Mouse (Mus musculus): ENCODE data around the gene Rasgrf2.

Rasgrf2 gene

DNA sequence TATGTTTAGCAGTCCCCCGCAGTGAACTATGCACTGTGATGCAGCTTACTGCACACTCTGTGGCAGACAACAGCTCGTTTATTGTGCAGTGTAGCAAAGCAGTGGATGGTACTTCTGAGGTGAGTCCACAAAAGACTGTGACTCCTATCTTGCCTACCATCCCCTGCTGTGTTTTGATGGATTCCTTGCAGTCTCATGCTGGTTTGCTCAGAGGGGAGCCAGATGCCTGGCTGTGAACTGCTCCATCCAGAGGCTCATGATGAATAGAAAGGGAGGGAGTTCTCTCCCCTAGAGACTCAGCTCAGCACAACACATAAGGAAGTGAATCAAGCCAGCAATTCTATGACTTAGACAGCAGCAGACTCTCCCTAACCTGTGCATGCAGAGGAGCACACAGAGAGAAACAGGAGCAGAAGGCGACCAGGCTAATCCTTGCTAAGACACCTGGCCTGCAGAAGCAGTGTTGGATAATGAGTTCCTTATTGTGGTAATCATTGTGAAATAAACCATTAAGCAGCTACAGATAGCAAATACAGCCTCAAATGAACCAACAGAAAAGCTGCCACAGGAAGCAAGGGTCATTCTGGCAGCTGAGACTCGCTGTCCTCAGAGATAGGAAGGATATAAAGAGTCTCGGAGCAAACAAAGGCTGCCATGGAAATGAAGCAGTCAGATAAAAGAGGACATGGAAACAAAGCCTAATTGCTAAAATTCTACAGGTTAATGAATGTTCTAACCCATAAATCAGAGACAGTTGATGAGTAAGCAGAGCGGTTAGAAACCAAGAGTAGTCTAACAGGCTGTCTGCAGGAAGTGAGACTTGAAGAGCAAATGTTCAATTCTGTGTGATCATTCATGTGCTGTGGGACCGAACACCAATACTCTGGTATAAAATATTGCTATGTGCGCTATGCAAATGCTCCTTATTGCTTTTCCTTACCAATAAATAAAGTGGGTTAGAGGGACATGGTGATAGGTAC lies 89.6 kb downstream of the Rasgrf2 start:
- DNase-seq (ENCODE audit: low spot score): no peak

DNA sequence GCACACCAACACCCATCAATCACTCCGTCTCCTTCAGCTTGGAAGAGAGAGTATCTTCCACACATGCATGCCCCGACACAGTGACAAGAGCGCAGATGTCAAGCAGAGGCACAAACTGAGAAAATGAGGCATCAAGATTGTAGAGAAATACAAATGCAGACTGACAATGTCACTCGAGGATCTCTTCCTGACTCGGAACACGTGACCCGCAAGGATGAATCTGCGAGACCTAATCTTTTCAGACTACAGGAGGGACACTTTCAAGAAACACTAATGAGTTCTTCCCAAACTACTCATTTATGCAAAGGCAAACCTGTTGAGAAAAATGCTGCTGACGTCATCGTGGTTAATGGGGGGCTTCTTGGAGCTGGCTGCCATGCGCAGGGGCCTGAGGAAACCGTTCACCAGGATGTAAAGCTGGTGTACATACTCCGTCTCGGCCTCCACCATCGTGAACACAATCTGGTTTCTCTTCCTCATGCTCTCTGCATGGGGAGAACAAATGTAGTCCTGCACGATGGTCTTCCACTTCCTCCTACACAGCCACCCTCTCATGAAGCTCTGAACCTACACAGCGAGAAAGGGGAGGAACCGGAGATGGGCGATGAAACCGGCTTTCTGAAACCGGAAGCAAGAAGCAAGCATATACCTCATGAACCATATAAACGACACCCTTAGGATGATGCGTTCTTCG lies 100.9 kb downstream of the Rasgrf2 start:
- DNase-seq (ENCODE audit: low spot score): no peak

DNA sequence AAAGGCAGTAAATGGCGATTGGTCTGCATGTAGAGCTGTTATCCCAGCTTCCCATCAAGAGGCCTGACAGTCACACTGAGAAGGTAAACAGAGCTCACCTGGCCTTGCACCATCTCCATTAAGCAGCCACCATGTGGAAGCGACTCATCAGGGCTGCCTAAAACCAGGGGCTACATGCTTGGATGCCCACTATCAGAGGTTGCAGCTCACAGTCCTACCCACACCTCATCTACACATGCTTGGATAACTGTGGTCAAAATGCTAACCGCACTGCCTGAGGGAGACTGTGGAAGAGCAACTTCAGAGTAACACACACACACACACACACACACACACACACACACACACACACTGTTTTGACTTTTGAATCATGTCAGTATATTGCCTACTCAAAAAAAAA lies 101.8 kb downstream of the Rasgrf2 start:
- no peak for DNase-seq (ENCODE audit: low spot score)

DNA sequence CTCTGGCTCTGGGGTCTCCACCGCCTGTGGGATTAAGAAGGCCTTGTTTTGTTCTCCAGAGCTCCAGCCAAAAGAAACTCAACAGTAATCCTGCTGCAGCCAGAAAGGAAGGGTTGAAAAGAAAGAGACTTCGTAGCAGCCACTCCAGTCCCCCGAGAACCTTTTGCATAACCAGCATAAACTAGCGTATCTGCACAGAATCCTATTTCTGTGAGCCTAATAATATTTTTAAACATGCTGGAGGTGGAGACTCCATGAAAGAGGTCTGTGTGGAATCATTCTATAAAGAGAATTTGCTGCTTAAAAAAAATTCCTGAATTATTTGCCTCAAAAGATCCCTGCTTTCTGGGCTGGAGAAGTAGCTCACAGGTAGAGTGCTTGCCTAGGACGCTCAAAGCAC lies 103.5 kb downstream of the Rasgrf2 start:
- no peak for DNase-seq (ENCODE audit: low spot score)

DNA sequence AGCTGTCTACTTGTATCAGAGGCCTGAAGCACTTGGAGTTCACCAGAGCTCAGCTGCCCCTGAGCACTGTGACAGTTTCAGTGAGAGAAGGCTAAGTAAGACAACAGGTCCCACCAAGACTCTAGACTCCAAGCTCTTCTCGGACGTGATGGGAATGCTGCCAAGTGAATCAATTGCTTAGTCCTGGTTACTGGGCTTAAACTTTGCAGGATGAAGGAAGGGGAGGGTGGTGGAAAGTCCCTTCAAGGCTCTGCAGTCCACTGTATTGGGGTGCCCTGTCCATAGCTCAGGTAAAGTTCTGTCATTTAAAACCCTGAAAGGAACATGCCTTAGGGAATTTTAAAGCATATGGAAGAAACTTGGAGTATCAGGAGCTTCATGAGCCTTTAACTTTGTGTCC lies 104.8 kb downstream of the Rasgrf2 start:
- no peak for DNase-seq (ENCODE audit: low spot score)

DNA sequence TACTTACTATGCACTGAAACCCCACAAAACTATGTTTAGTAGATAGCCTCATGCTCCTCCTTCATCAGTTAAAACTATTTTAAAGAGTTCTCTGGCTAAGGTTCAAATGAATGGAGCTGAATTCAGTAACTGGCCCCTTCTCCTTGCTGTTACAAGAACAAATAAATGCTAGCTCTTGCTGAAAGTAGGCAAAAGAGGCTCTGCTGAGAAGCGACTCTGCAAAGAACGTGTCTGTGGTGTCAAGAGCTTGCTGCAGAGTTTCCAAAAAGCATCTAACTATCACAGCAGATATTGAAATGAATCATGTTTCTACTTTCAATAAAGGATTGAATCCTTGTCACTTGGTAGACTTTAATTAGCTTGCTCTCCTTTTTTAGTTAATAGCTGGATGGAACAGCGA lies 106.3 kb downstream of the Rasgrf2 start:
- no peak for DNase-seq (ENCODE audit: low spot score)

DNA sequence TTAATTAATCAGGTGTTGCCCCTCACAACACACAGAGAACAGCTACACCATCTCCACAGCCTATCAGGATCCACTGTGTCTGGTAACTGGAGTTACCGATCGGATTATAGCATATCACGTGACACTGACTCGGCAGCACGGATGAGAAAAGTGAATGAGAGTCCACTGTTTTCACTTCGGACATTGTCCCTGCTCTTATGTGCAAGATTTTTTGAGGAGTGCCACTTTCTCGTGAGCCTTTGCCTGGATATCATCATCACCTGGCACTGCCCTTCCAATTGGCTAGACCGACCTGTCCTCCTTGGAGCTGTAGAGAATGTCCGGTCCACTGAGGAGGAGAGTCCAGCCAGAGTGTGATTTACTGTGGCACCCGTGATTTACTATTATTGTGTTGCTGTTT lies 109.3 kb downstream of the Rasgrf2 start:
- no peak for DNase-seq (ENCODE audit: low spot score)

DNA sequence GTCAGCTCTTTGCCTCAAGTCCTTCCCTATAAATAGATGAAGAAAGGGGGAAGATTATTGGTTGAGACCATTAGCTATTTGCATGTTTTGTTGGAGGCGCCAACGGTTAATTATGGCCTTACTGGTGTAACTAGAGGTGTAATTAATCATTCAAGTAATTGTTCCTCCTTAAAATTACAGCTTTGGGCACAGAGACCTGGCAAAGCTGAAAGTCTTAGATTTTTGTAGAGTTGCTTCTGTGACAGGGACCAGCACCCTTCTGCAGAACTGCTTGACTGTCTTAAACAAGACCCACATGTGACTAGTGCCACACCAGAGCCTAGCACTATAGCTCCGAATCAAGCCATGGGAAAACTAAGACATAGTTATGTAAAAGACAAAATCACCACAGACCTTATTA lies 134.5 kb downstream of the Rasgrf2 start:
- no peak for DNase-seq (ENCODE audit: low spot score)

DNA sequence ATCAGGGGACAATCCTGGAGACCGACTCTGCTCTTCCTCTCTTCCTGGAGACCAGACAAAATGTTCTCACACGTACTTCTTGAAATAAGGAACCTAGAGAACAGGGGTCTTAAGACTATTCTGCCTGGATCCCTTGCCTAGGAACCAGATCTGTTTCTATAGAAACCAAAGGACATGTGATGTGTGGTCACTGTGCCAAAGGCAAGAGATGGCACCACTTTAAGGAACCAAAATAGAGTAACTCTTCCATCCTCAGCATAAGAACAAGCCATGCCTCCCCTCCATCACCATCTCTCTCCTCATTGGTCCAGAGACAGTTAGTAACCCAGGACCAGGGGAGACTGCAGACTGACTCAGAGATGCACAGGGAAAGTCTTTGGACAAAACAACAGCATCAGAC lies 140.0 kb downstream of the Rasgrf2 start:
- DNase-seq (ENCODE audit: low spot score): no peak

DNA sequence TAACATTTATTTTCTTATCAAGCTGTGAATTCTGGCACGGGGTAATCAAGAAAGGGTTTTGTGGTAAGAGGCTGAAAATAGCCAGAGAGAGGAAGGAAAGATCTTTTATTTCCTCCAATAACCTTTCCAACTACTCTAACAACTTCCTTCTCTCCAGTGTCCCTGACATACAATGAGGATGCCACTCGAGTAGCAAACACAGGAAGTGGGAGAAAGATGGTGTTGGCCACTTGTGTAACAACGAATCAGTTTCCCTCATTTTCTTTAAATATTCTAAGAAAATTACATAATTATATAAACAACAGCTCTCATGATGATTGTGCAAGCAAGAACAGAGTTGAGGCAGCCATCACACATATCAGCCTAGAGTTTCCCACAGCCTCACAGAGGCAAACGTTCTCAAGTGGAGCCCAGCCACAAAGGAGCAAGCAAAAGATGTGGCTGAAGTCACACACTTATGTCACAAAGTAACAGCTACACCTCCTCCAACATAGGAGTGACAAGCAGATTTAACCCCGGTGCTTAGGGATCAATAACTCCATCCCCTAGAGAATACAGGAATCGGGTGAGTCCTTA lies 140.7 kb downstream of the Rasgrf2 start:
- DNase-seq (ENCODE audit: low spot score): no peak

DNA sequence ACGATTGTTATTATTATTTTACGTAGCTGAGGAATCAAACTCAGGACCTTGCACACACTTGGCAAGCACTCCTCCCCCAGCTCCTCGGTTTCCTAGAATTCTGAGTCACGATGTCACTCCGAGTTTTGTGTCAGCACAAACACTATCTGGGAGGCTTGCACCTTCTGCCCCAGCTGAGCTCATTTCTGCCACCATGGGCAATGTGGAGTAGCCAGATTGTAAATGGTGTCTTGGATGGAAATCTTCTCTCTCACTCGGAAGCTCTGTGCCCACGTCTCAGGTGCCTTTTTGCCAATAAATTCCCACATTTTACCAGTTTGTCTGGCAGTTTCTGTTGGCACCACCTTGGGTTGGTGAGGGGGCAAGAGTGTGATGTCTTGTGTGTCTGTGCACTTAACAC lies 143.1 kb downstream of the Rasgrf2 start:
- DNase-seq (ENCODE audit: low spot score): no peak

DNA sequence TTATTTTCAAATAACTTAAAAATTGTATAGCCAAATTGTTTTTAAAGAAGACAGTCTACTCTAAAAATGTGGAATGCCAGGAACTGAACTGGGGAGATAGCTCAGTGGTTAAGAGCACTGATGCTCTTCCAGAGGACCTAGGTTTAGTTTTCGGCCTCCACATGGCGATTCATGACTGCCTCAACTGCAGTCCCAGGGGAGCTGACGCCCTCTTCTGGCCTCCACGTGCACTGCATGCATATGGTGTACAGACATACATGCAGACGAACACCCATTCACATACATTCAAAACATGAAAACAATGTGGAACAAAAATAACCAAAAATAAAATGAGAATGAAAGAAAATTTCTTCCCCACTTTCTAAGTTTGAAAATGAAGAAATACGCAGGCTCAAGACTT lies 144.5 kb downstream of the Rasgrf2 start:
- no peak for DNase-seq (ENCODE audit: low spot score)

DNA sequence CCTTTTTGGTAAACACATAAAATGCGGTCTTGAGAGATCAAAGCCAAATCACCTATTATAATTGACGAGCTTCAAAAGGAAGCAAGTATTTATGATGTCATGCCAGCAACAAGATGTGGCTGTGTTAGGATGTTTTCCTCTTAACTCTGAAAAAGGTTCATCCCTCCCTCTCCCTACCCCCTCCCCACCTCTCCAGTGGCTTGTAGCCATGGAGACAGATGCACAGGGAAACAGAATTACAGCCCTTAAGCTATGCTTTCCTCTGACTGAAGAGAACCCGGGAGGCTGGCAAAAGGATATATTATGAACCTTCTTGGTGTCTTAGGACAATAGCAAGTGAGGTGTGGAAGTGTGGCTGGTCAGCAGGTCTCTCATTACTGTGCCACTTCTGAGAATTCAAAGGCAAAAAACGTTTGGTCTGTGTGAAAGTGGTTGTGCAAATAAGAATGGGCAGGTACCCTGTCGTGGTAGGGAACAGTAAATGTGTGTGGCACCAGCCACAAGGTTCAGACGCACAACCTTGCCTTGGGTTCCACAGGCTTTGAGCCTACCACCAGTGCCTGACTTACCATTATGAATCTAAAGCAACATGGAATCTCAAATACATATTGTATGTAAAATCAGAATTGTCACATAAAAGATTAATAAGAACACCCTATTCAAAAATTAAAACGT lies 145.4 kb downstream of the Rasgrf2 start:
- DNase-seq (ENCODE audit: low spot score): peak; percentile 28

DNA sequence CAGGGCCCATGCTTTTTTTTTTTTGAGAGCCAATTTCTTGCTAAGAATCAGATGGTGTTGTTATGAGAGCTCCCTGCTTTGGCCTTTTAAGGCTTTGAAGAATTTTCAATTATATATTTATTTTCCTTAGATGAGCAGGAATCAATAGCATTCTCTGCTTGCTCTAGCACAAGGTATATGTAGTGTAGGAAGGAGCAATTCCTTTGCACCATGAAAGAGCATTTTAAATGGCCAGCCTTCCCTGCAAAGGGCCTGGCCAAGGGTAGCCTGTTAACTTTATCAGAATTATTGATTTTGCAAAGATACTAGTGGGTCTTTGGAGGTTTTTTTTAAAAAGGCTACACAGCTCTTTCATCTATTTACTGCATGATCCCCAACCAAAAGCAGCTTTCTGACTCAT lies 146.4 kb downstream of the Rasgrf2 start:
- DNase-seq (ENCODE audit: low spot score): no peak

DNA sequence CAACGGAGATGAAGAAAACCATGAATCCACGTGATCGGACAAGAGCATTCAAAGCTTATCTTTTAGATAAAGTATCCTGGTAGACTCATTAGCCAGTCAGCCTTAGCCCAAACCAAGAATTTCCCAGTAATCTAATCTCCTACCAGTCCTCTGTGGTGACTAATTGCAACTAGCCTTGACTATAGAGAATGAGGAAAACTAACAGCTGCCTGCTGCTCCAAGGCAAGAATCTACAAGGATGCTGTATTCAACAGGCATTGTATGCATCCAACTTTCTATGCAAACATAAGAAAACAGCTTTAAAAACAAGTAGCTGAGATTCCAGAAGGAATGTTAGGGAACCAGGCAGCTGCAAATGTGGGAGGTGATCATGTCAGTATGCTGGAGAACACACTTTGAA lies 149.4 kb downstream of the Rasgrf2 start:
- peak; percentile 9 for DNase-seq (ENCODE audit: low spot score)

DNA sequence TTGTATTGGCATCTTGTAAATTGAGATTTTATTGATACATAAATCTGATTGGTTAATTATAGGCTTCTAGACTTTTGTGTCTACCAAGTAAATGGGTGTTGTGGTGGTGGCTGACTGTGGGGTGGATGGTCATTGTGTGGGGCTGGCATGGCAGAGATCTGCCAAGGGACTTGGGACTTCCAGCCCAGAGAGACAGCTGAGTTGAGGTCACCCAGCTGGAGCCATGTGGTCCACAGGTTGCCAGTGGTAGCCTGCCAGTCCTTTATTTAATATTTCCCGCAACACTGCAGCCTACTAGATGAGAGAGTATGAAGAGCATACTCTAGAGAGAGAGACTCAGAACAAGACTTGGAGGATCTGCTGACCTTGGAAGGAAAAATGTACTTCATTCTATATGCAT lies 150.0 kb downstream of the Rasgrf2 start:
- no peak for DNase-seq (ENCODE audit: low spot score)

DNA sequence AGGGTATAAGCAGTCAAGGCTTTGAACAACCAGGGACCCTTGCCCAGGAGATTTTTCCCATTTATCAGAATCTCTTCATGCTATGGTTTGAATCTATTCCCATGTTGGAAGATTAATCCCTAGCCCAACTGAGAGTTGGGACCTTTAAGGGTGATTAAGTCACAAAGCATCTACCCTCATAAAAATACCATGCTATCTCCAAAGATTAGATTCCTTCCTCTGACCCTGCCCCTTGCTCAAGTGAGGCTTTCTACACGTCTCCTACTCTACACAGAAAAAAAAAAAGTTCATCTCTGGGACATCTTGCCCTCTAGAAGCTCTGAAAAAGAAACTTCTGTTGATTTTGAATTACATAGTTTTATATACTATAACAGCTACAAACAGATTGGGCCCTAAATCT lies 154.5 kb downstream of the Rasgrf2 start:
- DNase-seq (ENCODE audit: low spot score): no peak

DNA sequence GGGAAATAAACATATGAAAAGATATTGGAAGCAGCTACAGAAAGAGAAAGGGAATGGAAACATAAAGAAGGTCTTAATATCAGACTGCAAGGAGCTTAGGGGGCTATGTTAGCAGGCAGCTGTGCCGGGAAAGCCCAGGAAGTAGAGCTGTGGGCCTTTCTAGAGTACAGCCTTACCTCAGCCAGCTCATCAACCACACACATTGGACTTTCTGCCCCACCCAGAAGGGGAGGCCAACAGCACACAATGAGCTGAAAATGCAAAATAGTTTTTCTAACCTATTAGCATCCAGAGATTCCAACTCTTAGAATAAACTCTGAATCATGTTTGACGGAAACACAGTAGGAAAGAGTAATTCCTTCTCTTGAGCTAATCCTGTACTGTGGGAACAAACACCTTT lies 154.9 kb downstream of the Rasgrf2 start:
- no peak for DNase-seq (ENCODE audit: low spot score)

DNA sequence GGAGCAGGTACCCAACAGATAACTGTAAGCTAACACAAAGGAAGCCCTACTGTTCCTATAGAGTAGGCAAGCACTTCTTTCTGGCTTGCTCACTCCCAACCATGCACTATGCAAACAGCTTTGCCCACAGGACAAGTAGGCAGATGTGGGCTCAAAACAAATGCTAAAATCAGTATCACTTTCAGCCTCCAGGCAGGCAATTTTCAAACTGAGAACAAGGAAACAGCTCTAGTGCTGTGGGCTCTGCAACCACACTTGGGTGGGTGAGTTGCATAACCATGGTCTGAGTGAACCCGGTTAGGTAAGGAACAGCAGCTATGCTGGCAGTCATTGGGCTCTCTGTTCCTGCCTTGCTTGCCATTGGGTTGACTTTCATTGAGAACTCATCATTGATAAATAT lies 157.3 kb downstream of the Rasgrf2 start:
- no peak for DNase-seq (ENCODE audit: low spot score)

DNA sequence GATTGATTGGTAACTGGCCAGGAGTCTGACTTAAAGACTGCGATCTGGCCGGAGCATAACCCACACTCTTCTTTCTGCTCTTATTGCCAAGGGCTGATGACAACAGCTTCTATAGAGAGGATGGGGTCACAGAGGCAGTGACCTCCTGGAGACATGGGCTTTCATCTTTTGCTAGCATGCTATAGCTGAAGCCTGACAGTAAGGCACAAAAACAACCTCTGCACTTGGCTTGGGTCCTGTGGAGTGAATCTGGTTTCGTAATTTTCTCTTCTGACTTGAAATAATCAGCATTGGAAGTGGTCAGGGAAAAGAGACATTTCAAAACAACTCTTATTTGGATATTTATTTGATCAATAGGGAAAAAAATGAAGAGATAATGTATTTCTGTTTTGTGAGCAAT lies 160.2 kb downstream of the Rasgrf2 start:
- DNase-seq (ENCODE audit: low spot score): no peak

DNA sequence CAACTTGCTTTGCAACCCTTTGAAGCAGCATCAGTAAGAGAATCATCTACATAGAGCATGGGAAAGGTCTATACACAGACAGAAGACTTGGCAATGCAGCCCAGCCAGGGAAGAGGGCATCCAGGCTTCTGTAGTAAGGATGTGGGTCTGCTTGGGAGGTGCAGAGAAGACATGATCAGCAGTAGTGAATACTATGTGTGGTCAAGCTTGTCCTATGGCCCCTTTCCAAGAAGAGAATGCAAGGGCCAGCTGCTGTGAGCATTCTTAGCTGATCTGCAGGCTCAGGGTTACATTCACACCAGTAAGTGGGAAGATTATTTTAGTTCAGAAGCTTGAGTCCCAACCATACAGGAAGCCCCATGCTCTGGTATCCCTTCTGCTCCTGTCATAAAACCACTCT lies 175.0 kb downstream of the Rasgrf2 start:
- no peak for DNase-seq (ENCODE audit: low spot score)

DNA sequence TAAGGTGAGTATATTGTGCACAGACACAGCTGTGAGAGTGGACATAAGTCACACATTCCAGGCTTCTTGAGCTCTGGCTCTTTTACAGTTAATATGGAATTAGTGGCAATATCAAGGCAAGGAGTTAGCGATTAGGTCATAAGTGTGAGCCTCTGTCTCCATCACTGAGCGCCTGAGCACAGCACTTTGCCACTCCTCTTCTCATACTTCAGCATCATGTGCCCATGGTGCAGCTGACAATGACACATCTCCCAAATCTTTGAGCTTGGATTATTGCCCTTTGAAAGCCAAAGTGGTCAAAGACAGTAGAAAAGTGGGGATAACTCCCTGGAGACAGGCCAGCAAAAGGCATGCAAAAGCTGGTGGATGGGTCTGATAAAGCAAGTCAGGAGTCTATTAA lies 175.8 kb downstream of the Rasgrf2 start:
- DNase-seq (ENCODE audit: low spot score): peak; percentile 44

DNA sequence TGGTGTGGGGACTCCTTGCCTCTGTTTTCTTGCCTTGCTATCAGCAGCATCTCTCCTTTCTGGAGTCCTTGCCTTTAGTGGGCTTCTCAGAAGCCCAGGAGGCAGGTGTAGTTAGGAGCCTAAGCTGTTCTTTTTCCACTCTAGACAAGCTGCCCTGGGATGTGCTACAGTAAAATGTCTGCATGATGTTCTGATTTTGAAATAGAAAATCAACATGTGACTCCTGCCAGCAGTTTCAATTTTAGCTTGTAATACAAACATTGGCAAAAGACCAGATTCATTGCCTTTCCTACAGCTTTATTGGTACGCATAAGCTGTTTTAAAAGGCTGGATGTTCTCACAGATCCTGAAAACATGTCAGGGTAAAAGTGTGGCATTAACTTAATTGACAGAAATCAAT lies 176.3 kb downstream of the Rasgrf2 start:
- no peak for DNase-seq (ENCODE audit: low spot score)
